Mouse (Mus musculus) frontal cortex, postnatal 10 days (tissue): ENCODE measurements around the gene Gpsm1.
"Not testable (repeated sequence)": the region's sequence is repeated elsewhere in the genome, so short reads cannot be mapped to it uniquely, and the experiment has no call there.

Experiments
- DNase-seq, 2 experiments: peaks; one replicate each; pipeline ENCODE4 v3.0.0; 2022; ENCODE audit warnings: low spot score in 2 of 2, mixed read lengths in 1 of 2

The Gpsm1 gene

DNA sequence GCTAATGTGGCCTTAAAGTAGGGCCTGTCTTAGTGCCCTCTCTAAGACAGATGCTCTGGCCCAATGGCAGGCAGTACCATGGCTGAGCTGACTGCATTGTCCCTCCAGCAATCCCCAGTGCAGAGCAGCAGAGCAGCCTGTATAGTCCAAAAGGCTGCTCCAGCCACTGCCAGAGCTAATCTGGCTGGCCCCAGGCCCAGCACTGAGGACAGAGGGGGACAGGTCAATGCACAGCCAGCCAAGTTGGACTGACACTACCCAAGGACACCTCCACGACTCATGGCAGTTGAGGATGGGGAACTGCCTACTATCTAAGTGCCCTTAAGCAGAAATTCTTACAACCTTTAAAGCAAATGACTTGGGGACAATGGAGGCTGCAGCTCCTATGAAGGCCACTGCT lies 53.3 kb downstream of the Gpsm1 start:
- DNase-seq, result no peak

- DNase-seq, result no peak
These were observed 57.1 kb downstream of the Gpsm1 start for GRCm38 (mm10) chr2:26372396-26372795.

DNA sequence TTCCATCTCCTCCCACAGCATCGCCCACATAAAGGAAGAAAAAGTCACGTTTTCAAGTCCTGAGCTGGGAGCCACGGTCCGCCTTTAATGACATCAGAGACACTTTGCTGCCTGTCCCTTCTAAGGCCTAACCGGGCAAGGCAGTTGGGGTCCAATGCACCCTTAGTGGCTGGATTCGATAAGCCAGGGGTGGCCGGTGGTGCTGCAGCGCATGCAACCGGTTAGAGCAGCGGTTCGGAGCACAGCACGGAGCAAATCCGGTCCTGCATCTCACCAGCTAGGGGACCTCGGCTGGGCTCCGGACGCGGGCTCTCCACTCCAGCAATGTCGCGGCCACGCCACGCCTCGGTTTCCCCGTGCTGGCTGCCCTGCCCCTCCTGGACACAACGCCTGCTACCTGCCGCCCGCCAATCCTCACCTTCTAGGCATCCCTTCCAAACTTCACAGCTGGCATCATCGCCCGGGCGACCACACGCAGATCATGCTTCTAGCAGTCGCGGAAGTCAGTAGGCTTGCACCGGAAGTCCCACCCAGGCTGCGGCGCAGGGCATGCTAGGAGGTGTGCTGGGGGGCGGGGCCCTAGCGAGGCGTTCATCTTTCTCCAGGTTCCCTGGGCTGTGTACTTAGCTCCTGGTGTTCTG lies 64.9 kb downstream of the Gpsm1 start, which contains the start of gene Snapc4:
Gene Snapc4, minus strand, starts transcription at position 523 of the 641 bp plus-strand sequence.
- peak; percentile 76 to 81 for DNase-seq

DNA sequence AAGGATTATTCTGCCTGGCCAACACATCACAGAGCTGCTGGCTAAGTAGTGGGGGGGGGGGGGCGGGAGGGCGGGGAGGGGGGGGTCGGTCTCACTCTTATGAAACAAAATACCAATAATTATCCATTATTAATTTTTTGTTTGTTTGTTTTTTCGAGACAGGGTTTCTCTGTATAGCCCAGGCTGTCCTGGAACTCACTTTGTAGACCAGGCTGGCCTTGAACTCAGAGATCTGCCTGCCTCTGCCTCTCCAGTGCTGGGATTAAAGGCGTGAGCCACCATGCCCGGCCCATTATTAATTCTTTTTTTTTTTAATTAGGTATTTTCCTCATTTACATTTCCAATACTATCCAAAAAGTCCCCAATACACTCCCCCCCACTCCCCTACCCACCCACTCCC lies 65.6 kb downstream of the Gpsm1 start:
- DNase-seq, result not testable (repeated sequence)

GRCm38 (mm10) chr2:26387713-26388112 lies 72.4 kb downstream of the Gpsm1 start:
- DNase-seq, result no peak

DNA sequence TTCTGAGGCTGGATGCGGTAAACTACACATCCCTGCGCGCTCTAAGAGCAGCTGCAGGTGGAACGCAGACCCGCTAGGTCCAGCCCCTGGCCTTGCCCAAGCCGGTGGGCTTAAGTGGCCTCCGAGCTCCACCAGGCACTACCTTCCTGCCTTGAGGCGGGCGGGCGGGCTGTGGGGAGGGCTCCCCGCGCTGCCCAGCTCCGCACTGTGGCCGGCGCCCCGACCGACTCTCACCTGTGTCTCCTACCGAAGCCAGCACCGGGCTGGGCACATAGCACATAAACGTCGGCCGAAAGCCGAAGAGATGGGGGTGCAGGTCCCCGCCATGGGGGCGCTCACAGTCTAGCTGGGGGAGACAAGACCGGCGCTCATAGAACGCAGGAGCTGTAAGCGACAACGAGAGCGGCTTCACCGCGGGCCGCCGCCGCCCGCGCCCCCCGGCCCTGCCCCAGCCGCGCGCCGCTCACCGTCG lies 73.4 kb downstream of the Gpsm1 start:
- DNase-seq, result peak in 1 of 2 experiments; percentile 32

DNA sequence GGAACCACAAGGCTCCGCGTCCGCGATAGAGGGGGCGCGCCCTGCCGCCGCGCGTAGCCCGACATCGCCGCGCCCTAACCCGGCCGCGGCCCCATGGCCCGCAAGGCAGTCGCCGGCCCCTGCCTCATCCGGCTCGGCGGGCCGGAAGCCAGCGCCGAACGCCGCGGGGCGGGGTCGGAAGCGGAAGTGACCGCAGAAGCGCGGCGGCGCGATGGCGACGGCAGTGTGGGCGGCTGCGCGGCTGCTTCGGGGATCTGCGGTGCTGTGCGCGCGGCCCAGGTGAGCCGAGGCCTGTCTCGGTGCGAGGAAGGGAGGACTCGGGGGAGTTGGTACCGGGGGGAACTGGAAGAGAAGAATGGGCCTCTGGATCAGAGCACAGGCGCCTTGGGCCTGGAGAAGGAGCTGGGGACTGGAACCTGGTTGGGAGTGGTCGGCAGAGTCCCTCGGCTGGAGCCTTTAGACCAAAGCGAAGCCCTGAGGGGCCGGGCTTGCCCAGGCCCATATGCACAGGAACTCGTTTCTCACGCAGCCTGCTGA lies 73.9 kb downstream of the Gpsm1 start, which contains the start of the genes Entr1 and Pmpca:
Gene Entr1, minus strand, starts transcription at position 163 of the 537 bp plus-strand sequence.
Gene Pmpca, plus strand, starts transcription at position 186 of the 537 bp plus-strand sequence.
- peak; percentile 63 to 86 for DNase-seq

DNA sequence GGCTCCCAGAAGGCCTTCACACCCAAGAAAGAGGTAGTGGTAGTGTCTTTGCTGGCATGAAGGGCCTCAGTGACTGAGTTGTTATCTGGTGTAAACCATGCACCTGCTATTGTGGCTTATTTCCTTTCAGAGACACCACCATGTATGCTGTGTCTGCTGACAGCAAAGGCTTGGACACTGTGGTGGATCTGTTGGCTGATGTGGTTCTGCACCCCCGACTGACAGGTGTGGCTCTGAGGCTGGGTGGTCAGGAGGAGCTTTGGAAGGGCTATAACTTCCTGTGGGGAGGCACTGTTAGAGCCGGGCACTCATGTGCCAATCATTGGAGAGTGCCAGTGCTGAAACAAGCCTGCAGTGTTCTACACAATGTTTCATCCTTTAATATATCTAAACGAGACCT lies 75.6 kb downstream of the Gpsm1 start:
- DNase-seq, result no peak

DNA sequence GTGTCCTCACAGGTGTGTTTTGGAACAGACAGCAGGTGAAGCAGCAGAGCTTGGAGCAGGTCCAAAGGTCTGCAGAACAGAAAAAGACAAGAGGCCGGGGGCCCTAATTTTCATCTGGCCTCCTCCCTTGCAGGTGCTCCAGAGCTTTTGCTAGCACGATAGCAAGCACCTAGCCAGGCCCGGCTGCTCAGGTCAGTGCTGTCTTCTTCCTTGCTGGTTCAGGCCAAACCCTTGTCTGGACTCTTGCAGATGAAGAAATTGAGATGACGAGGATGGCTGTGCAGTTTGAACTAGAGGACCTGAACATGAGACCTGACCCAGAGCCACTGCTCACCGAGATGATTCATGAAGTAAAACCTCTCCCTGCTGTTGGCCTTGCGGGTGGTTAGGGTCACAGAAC lies 76.3 kb downstream of the Gpsm1 start:
- DNase-seq, result no peak
